Mouse (Mus musculus) urinary bladder, adult 18-20 months (tissue): ENCODE measurements at regions not wholly inside any gene's neighbourhood (a gene's known extent, or its start where the extent isn't known, plus 50 kb on each side); places are given as distances from the start of the nearest gene placed in this dataset.

Experiments used
- DNase-seq, 2 experiments: peaks; one replicate each; pipeline ENCODE4 v3.0.0; 2022; ENCODE audit warnings: low spot score in 2 of 2, mixed read lengths in 2 of 2

DNA sequence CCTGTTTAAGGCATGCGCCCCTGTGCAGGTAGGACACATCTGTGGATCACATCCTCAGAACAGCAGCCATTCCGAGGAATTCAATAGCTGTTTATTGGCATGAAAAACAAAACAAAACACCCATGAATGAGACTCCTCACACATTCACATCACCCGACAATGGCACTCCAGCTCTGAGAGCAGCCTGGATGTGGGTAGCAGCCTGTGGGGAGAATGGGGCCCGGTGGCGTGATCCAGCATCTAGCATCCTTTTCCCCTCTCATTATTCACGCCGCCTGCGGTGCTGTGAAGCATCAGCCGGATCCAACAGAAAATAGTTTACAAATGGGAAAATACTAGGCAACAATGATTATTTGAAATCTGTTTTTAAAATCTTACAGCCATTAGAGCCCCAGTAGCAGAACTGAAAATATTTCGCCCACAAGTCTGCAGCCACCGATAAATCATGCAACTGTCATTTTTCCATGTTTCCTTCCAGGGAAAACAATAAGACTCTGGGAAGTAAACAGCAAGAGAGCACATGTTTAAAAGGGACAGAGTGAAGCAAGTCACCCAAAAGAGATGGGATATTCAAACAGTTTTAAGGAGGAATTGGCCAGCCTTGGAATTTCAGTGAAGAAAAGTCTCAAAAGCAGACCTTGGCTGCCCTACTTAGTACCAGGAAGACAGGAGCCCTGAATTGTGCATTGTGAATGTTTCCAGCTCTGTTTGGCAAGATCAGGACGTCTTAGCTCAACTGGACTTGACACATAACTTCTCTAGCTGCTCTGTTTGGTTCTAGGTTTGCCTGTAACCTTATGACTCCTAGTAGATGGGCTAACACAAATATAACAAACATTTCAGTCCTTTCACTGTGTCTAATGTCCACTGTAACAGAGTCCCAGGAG lies 50.2 kb upstream of the Arntl start:
- DNase-seq, result no peak
